Mouse (Mus musculus) c-Kit-positive CD71-positive TER-119-negative erythroid progenitor cells, embryonic 14.5 days (primary cell): ENCODE data around the gene Sowaha.

Experiments
- DNase-seq: peaks from one replicate; pipeline ENCODE4 v3.0.0-alpha.2; 2013; ENCODE audit warnings: low read depth

The Sowaha gene

DNA sequence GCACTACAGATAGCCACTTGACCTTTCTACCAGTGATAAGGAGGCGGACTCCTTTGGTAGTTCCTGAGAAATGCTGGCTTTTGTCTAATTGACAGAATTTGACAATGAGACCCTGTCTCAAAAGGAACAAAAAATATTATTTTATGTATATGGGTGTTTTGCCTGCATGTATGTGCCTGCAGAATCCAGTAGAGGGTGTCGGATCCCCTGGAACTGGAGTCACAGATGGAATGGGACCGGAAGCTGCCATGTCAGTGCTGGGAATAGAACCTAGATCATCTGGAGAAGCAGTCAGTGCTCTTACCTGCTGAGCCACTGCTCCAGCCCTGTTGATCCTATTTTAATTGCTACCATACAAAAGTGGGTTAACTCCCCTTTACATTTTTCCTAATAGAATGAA is 7.4 kb downstream of the Sowaha start:
- DNase-seq, result no peak

DNA sequence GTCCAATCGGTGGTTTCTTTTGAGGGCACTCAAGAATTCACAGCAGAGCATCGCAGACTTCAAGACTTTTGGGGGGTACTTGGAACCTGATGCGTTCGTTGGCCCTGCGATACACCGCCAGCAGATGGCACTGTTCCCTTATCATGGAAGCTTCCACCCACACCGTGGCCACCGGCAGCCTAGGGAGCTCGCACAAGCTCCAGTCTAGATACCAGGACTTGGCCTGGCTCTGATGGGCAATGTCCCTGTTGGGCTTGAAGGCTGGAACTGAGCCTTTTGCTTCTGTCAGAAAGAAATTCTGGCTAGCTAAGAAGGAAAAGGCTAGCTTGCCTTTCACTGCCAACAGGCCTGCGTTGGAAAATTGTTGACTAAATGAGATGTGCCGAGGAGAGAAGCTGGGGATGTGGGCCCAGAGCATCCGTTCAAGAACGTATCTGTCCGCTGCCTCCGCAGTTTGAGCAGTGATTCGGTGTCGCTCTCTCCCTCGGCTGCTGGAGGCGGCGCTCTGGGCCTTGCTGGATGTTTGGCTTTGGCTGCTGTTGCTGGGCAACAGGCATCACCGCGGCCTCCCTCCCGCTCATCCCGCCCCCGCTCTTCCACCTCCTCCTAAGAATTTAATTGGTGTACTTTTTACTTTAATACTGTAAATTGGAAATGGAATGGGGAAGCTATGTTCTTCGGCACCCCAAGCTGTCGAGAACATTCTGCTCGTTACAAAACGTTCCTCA is 9.9 kb downstream of the Sowaha start, which contains the start of gene Gm9837:
Gene Gm9837, minus strand, starts transcription at position 512 of the 728 bp plus-strand sequence.
- peak; percentile 86 for DNase-seq

- DNase-seq, result no peak
These were observed 10.6 kb downstream of the Sowaha start for GRCm38 (mm10) chr11:53469294-53469967.

- no peak for DNase-seq
These were observed 13.7 kb downstream of the Sowaha start for GRCm38 (mm10) chr11:53466231-53466971.

DNA sequence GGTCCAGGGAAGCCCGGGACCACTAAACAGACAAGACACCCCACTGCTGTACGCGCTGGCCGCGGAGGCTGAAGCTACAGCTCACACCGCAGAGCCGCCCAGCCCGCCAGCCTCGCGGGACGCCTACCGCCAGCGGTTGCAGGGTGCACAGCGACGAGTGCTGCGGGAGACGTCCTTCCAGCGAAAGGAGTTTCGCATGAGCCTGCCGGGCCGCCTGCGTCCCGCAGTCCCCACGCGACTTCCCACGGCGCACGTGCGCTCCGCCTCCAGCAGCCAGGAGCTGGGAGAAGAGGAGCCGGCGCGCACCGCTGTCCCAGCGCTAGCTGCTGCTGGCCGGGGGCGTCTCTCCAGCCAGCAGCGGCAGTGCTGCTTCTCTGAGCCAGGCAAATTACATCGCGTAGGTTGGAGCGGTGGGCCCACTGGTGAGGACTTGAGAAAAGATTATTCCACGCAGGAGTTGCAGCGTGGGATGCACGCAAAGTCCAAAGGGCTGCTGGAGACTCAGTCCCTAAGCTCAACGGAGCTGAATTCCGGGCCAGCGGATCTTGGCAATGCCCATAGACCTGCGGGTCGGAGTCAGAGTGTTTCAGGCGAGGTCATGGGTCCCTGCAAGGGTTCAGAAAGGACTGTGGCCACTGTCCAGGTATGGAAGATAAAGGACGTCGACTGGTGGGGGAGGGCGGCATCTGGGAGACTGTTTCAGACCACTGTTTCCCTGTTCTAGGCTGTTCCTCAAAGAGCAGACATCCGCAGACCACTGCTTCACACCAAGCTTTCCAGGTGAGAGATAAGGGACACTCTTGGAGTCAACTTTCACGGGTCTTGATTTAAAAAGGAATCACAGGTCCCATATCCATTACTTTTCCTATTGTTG is 16.3 kb downstream of the Sowaha start:
- DNase-seq, result no peak

- DNase-seq, result no peak
These were observed 18.3 kb downstream of the Sowaha start for GRCm38 (mm10) chr11:53461727-53462126.

DNA sequence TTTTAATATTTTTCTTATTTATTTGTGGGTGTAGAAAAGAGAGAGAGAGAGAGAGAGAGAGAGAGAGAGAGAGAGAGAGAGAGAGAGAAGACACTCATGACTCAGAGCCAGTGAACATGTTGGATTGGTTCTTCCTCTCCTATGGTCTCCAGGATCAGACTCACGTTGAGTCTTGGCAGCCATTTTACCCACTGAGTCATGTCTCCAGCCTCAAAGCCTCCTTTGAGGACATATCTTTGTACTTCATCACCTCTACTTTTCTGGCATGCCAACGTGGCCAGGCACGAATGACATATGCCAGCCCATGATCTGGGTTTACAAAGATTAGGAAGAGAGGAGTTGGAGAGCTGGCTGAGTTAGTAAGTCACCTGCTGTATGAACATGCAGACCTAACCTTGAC is 19.9 kb downstream of the Sowaha start:
- no peak for DNase-seq

- no peak for DNase-seq
These were observed 21.1 kb downstream of the Sowaha start for GRCm38 (mm10) chr11:53458996-53459395.

GRCm38 (mm10) chr11:53457372-53457954 is 22.6 kb downstream of the Sowaha start:
- DNase-seq, result no peak

- no peak for DNase-seq
These were observed 23.4 kb downstream of the Sowaha start, which contains the start of the genes Gm10447 and Shroom1 for GRCm38 (mm10) chr11:53456474-53457371. TSS of gene Gm10447 (minus strand) at chr11:53457110. TSS of gene Shroom1 (plus strand) at chr11:53457205.

GRCm38 (mm10) chr11:53453031-53453430 is 27.0 kb downstream of the Sowaha start:
- DNase-seq, result no peak

DNA sequence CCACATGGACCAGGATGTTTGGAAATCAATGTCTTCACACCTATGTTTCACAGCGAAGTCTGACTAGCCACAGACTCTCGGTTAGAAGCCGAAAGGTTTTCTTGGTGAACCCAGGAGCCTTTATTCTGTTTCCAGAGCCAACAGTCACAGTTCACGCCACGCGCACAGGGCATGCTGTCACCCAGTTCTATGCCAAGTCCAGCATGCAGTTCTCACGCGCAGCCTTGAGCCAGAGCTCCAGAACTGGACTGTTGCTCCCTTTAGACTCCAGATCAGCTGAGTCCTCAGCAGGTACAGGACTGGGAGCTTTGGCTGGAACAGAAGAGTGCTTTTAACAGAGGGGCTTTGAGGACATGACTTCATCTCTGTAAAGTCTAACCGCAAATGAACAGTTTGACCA is 27.7 kb downstream of the Sowaha start:
- DNase-seq, result no peak

DNA sequence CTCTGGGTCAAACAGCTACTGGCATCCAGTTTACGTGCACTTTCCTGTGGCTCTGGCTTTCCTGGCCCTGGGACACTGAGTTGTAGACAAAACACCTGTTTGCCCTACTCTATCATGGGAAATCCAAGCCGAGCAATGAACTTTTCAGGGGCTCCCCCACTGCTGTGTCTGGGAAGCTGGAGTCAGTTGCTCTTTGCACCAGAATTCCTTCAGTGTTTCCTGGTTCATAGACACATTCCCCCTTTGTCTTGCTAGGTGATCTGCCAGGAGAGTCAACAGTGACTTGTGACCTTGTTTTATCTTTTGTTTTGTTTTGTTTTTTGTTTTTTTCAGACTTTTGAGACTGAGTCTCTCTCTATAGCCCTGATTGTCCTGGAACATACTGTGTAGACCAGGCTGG is 28.7 kb downstream of the Sowaha start:
- DNase-seq, result no peak

DNA sequence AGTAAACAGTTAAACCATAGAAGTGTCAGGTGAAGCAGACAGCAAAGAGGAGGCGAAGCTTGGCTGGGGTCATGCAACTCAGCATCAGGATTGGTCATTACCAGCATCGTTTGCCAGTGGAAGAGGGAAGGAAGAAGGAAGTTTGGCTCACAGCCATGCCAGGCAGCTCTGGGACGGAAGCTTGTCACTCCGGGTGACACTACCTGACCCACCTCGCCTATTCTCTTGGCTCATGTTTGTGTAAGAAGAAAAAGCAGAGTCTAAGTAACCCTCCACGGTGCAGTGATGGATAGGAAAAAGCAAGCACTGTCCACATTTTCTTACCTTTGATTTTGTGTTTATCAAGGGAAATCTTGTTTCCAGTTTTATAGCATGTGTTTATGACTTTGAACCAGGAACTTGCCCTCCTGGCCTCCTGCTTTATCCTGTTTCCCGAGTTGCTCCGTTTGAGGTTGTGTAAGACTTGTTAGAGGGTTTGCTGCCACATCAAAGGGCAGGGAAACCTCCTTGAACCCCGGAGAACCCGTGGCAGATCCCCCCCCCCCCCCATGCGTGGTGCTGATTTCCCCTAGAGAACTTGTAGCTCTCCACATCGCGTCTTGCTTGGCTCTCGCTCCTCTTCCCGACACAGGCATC is 29.9 kb downstream of the Sowaha start:
- no peak for DNase-seq

DNA sequence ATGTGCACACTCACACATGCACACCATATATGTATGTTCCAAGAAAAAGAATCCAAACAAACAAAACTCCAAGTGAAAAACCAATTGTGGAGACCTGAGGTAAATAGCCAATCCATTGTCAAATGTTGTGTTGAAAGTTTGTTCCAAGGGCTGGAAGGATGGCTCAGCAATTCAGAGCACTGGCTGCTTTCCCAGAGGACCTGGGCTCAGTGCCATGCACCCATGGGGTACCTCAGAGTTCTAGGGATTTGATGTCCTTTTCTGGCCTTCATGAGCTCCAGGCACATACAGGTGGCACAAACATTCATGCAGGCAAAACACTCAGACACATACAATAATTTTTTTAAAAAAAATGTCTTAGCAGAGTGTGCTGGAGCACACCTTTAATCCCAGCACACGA is 31.5 kb downstream of the Sowaha start:
- no peak for DNase-seq

DNA sequence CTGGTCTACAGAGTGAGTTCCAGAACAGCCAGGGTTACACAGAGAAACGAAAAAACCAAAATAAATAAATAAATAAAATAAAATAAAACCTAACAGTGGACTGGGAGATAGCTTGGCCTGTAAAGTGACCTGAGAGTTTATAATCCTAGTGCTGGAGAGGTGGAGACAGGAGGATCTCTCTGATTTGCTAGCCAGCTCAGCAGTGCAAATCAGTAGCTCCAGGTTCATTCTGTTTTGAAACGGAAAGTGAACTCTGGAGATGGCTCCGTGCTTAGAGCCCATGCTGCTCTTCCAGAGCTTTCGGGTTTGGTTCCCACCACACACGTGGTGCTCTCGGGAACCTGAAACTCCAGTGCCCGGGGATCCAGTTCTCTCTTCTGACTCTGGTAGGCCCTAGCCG is 32.1 kb downstream of the Sowaha start:
- DNase-seq, result no peak

- no peak for DNase-seq
These were observed 33.9 kb downstream of the Sowaha start for GRCm38 (mm10) chr11:53446183-53446582.

GRCm38 (mm10) chr11:53445562-53445961 is 34.5 kb downstream of the Sowaha start:
- no peak for DNase-seq

DNA sequence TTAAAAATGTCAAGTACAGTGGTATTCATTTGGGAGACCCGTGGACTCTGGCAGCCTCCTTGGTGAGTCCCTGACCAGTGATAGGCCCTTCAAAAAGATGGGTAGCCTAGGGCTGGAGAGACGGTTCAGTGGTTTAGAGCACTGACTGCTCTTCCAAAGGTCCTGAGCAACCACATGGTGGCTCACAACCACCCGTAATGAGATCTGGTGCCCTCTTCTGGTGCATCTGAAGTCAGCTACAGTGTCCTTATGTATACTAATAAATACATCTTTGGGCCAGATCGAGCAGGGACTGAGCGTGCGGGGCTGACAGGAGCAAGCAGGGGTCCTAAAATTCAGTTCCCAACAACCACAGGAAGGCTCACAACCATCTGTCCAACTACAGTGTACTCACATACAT is 36.2 kb downstream of the Sowaha start:
- no peak for DNase-seq

DNA sequence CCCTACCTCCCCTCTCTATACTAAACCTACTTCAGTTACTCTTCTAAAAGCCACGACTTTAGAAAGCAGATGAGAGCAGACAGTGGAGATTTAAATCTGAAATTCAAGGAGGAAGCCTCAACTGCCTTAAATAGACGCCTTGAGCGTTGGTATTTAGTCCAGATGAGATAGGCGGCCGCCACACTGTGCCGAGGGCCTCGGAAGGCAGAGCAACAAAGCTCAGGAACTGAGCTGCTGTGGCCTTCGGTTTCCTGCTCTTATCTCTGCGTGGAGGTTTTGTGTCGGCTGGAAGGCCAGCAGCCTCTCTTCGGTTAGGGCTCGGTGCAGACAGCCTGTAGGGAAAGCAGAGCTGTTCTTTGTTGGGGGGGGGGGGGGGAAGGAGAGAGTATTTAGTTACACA is 38.2 kb downstream of the Sowaha start:
- no peak for DNase-seq
